ENCODE assay signal across 8 mouse cellular contexts in genomic region chr15:12205902-12206645, GRCm38 (mm10). TPM values are rescaled to one million over a fixed set of nuclear protein-coding genes. Genes with fewer than 3 reads are reported as not detected.
A peak's percentile ranks its signal among the peaks of the same experiment; 100 is the strongest.
DNase-seq lines count a peak whose midpoint lies in the region; ATAC-seq and TF ChIP-seq lines count a peak whose summit lies in the region.

No protein-coding gene starts in this region.

- no peak for DNase-seq in heart, postnatal 4 days
- peak; percentile 24 for DNase-seq in CH12.LX (ENCODE audit: extremely low read depth)
- DNase-seq in forebrain, embryonic 10.5 days (ENCODE audit: extremely low spot score, low spot score): no peak
- DNase-seq in liver, embryonic 11.5 days (ENCODE audit: low spot score): no peak
- no peak for DNase-seq in layer of hippocampus, adult 11-12 months (ENCODE audit: low spot score)
- DNase-seq in adrenal gland, postnatal 14 days: no peak

- no peak for TF ChIP-seq RAD21 in CH12.LX (IDR thresholded peaks at IDR 0.05; ENCODE audit: low read depth, low read length)

- in situ Hi-C loops in CH12.LX (cut with MboI; ENCODE audit: low pct_ligation_motif_present, low pct_unique_long_range_greater_than_20kb, low sequenced_read_pairs): loop anchor here (5.0 kb wide), 1 partner anchor 36 kb away; no protein-coding TSS in a partner anchor

- TF ChIP-seq CTCF in CH12.LX (conservative IDR thresholded peaks at IDR 0.05 in 1 of 2, IDR thresholded peaks at IDR 0.05 in 1 of 2; ENCODE audit: low read depth in 2 of 2, low read length in 2 of 2): no peak

- peak overlapping the region; percentile 86; the same call in 1 of the 2 replicates for H3K27ac ChIP-seq in heart, embryonic 11.5 days (ENCODE audit: low read depth, low read length)
- no peak overlapping the region for H3K27ac ChIP-seq in CH12.LX (ENCODE audit: insufficient read depth, low read depth)
- peak overlapping the region; percentile 92; the same call in 1 of the 2 replicates for H3K27ac ChIP-seq in forebrain, embryonic 10.5 days
- H3K27ac ChIP-seq in liver, embryonic 11.5 days (ENCODE audit: low read depth, low read length): peak overlapping the region; percentile 2
- H3K27ac ChIP-seq in stomach, embryonic 14.5 days (ENCODE audit: low read length): peak overlapping the region; percentile 85; the same call in 1 of the 2 replicates

- dilution Hi-C loops in CH12.LX (cut with MboI; ENCODE audit: extremely low pct_ligation_motif_present, extremely low pct_unique_long_range_greater_than_20kb, low sequenced_read_pairs): no loop called here

- no peaks in the 10 kb centered on the region for H3K36me3 ChIP-seq in heart, embryonic 11.5 days (ENCODE audit: control insufficient read depth, insufficient read depth, low read length)
- peaks cover 6 to 32% of the 10 kb centered on the region in 2 experiments for H3K36me3 ChIP-seq in CH12.LX (replicated peaks in 1 of 2; ENCODE audit: control insufficient read depth in 1 of 2, insufficient read depth in 1 of 2, low read length in 1 of 2)
- no peaks in the 10 kb centered on the region for H3K36me3 ChIP-seq in forebrain, embryonic 10.5 days (replicated peaks)
- peaks cover 3% of the 10 kb centered on the region; the same call in 1 of the 2 replicates for H3K36me3 ChIP-seq in liver, embryonic 11.5 days (ENCODE audit: control insufficient read depth, insufficient read depth, low read length)
- no peaks in the 10 kb centered on the region; the same call in 1 of the 2 replicates for H3K36me3 ChIP-seq in stomach, embryonic 14.5 days (ENCODE audit: control insufficient read depth, insufficient read depth, low read length)

- H3K27me3 ChIP-seq in heart, embryonic 11.5 days (ENCODE audit: control insufficient read depth, insufficient read depth, low read length): no peaks in the 10 kb centered on the region
- H3K27me3 ChIP-seq in CH12.LX (replicated peaks): no peaks in the 10 kb centered on the region
- H3K27me3 ChIP-seq in forebrain, embryonic 10.5 days (ENCODE audit: poor library complexity, severe bottlenecking): no peaks in the 10 kb centered on the region
- H3K27me3 ChIP-seq in liver, embryonic 11.5 days (replicated peaks; ENCODE audit: control insufficient read depth, insufficient read depth, low read length): no peaks in the 10 kb centered on the region
- no peaks in the 10 kb centered on the region for H3K27me3 ChIP-seq in stomach, embryonic 14.5 days (ENCODE audit: control insufficient read depth, insufficient read depth, low read length)

- peaks cover 22% of the 10 kb centered on the region for H3K79me2 ChIP-seq in CH12.LX (replicated peaks; ENCODE audit: control insufficient read depth, extremely low read depth, insufficient read depth, poor library complexity, severe bottlenecking)

- peaks cover 22% of the 10 kb centered on the region for H3K4me1 ChIP-seq in heart, embryonic 11.5 days (ENCODE audit: control insufficient read depth, insufficient read depth, low read length)
- peaks cover 14 to 35% of the 10 kb centered on the region in 2 experiments for H3K4me1 ChIP-seq in CH12.LX (ENCODE audit: control insufficient read depth in 1 of 2, insufficient read depth in 2 of 2)
- H3K4me1 ChIP-seq in forebrain, embryonic 10.5 days: peaks cover 32% of the 10 kb centered on the region
- H3K4me1 ChIP-seq in liver, embryonic 11.5 days (replicated peaks; ENCODE audit: control insufficient read depth, insufficient read depth, low read length): peaks cover 38% of the 10 kb centered on the region
- peaks cover 25% of the 10 kb centered on the region for H3K4me1 ChIP-seq in stomach, embryonic 14.5 days (ENCODE audit: control insufficient read depth, insufficient read depth, low read length)

- peak overlapping the region; percentile 84 for H3K4me2 ChIP-seq in heart, embryonic 11.5 days
- peak overlapping the region; percentile 92 for H3K4me2 ChIP-seq in CH12.LX (ENCODE audit: insufficient read depth, low read depth, poor library complexity, severe bottlenecking)
- H3K4me2 ChIP-seq in liver, embryonic 11.5 days: peak overlapping the region; percentile 78
- H3K4me2 ChIP-seq in stomach, embryonic 14.5 days (replicated peaks; ENCODE audit: low read depth, low read length): peak overlapping the region; percentile 72

- no peaks in the 10 kb centered on the region for H3K9me3 ChIP-seq in heart, embryonic 11.5 days (replicated peaks; ENCODE audit: control insufficient read depth, low read length)
- no peaks in the 10 kb centered on the region for H3K9me3 ChIP-seq in CH12.LX (replicated peaks; ENCODE audit: low read length)
- H3K9me3 ChIP-seq in forebrain, embryonic 10.5 days: no peaks in the 10 kb centered on the region
- no peaks in the 10 kb centered on the region for H3K9me3 ChIP-seq in liver, embryonic 11.5 days (ENCODE audit: control insufficient read depth, low read length)
- H3K9me3 ChIP-seq in stomach, embryonic 14.5 days (ENCODE audit: control insufficient read depth, low read depth, low read length): no peaks in the 10 kb centered on the region

- TF ChIP-seq EP300 in CH12.LX (IDR thresholded peaks at IDR 0.05; ENCODE audit: low read length): no peak

- H3K9ac ChIP-seq in heart, embryonic 11.5 days (ENCODE audit: low read depth, low read length): peak overlapping the region; percentile 93
- peak overlapping the region; percentile 64 for H3K9ac ChIP-seq in CH12.LX (ENCODE audit: insufficient read depth, low read depth)
- peak overlapping the region; percentile 86 for H3K9ac ChIP-seq in liver, embryonic 11.5 days (ENCODE audit: low read depth, low read length)
- H3K9ac ChIP-seq in stomach, embryonic 14.5 days (replicated peaks; ENCODE audit: low read depth, low read length): peak overlapping the region; percentile 86

- ATAC-seq in heart, embryonic 11.5 days (replicated peaks; ENCODE audit: insufficient number of reproducible peaks, low FRiP score, low TSS enrichment): no peak
- no peak for ATAC-seq in liver, embryonic 11.5 days (replicated peaks; ENCODE audit: low FRiP score)
- no peak for ATAC-seq in stomach, embryonic 14.5 days (ENCODE audit: insufficient number of reproducible peaks, insufficient read depth, low FRiP score, low read depth)

- TF ChIP-seq POLR2A in CH12.LX (IDR thresholded peaks at IDR 0.05; ENCODE audit: low read depth, low read length): no peak

- peak overlapping the region; percentile 96 for H3K4me3 ChIP-seq in heart, embryonic 11.5 days (ENCODE audit: low read depth, low read length)
- peak overlapping the region; percentile 76 to 90 (median 80) for H3K4me3 ChIP-seq in CH12.LX (replicated peaks in 1 of 3; ENCODE audit: low read depth in 2 of 3, low read length in 2 of 3, poor library complexity in 1 of 3)
- H3K4me3 ChIP-seq in forebrain, embryonic 10.5 days: peak overlapping the region; percentile 86
- peak overlapping the region; percentile 88 for H3K4me3 ChIP-seq in liver, embryonic 11.5 days (ENCODE audit: low read depth, low read length)
- H3K4me3 ChIP-seq in stomach, embryonic 14.5 days (ENCODE audit: low read depth, low read length): peak overlapping the region; percentile 83

- WGBS in heart, embryonic 11.5 days (ENCODE audit: insufficient replicate concordance): 35% methylated on average over 14 of the region's 14 CpGs
- WGBS in forebrain, embryonic 10.5 days: 48% methylated on average over 14 of the region's 14 CpGs
- 26% methylated on average over 14 of the region's 14 CpGs for WGBS in liver, embryonic 11.5 days
- 32% methylated on average over 14 of the region's 14 CpGs for WGBS in stomach, embryonic 14.5 days

TF ChIP-seq in CH12.LX, 34 proteins besides CTCF, POLR2A, EP300 and RAD21:
- no peak for TF ChIP-seq TBP (conservative IDR thresholded peaks at IDR 0.05; ENCODE audit: low read depth, low read length)
- TF ChIP-seq E2F4 (IDR thresholded peaks at IDR 0.05; ENCODE audit: insufficient replicate concordance, low read depth, low read length): no peak
- TF ChIP-seq NELFE (IDR thresholded peaks at IDR 0.05; ENCODE audit: low read depth, low read length): no peak
- TF ChIP-seq ZKSCAN1 (IDR thresholded peaks at IDR 0.05; ENCODE audit: borderline replicate concordance, low read depth, low read length): no peak
- no peak for TF ChIP-seq RCOR1 (conservative IDR thresholded peaks at IDR 0.05; ENCODE audit: low read depth, low read length)
- TF ChIP-seq JUN (IDR thresholded peaks at IDR 0.05; ENCODE audit: insufficient read depth, low read depth, low read length): no peak
- no peak for TF ChIP-seq HCFC1 (IDR thresholded peaks at IDR 0.05; ENCODE audit: low read depth, low read length)
- no peak for TF ChIP-seq ZMIZ1 (IDR thresholded peaks at IDR 0.05; ENCODE audit: low read depth, low read length)
- no peak for TF ChIP-seq KAT2A (IDR thresholded peaks at IDR 0.05; ENCODE audit: insufficient replicate concordance, low read length)
- no peak for TF ChIP-seq UBTF (IDR thresholded peaks at IDR 0.05; ENCODE audit: low read depth, low read length)
- no peak for TF ChIP-seq ZNF384 (IDR thresholded peaks at IDR 0.05; ENCODE audit: low read depth, low read length)
- no peak for TF ChIP-seq ELF1 (IDR thresholded peaks at IDR 0.05; ENCODE audit: low read depth, low read length)
TF ChIP-seq in CH12.LX: peak in this region for 0.

RNA-seq across cellular contexts. Expression of gene Mtmr12, which starts 1.2 kb away (rescaled TPM):
- 15.5 and 16.6 TPM in 2 replicates for polyA plus RNA-seq in heart, embryonic 11.5 days (2014; fragmentation: Nextera tagmentation; extraction: Ambion mirVana)
- total RNA-seq in heart, postnatal 4 days (2021): 10 to 100 TPM; 19.6 to 22.4 TPM
- total RNA-seq in CH12.LX (2012; rRNA removed) (8.2 and 8.6 TPM in 2 replicates), CH12.LX (2014; rRNA removed) (11.0 and 12.3 TPM in 2 replicates)
- 15.3 and 16.3 TPM in 2 replicates for polyA plus RNA-seq in CH12.LX (2012; ENCODE audit: insufficient read length, low read depth)
- polyA plus RNA-seq in forebrain, embryonic 10.5 days (2016; fragmentation: Nextera tagmentation; extraction: Ambion mirVana): 15.4 and 15.9 TPM in 2 replicates
- polyA plus RNA-seq in liver, embryonic 11.5 days (2014; fragmentation: Nextera tagmentation; extraction: Ambion mirVana): 19.6 and 23.0 TPM in 2 replicates
- 22.0 TPM in 2 replicates for polyA plus RNA-seq in stomach, embryonic 14.5 days (2014; fragmentation: Nextera tagmentation; extraction: Ambion mirVana)
- total RNA-seq in adrenal gland, postnatal 14 days (2021): 17.1 and 20.6 TPM in 2 replicates
